Mouse (Mus musculus): ENCODE measurements around the gene Cenpe.

DNA sequence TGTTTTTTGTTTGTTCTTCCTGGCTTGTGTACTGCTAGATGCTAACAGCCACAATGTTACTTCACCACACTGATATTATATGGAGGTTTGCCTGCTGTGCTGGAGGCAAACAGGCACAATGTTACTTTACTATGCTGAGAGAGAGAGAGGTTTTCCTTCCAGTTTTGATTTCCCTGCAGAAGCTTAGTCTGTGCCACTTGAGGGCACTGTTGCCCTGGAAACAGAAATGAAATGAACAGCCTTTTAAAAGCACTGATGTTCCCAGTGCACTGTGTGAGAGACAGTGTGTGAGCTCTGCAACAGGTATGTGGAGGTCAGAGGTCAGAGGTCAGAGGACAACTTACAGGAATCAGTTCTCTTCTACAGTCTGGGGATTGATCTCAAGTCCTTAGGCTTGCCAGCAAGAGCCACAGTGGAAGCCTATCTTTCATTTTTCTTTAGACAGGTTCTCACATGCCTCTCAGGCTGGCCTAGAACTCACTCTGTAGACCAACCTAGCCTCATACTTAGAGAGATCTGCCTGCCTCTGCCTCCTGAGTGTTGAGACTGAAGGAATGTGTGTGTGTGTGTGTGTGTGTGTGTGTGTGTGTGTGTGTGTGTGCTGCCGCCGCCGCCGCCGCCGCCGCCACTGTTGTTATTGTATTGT lies 78.0 kb downstream of the Cenpe start:
- TF ChIP-seq POLR2A (IDR thresholded peaks at IDR 0.05; ENCODE audit: insufficient read length, low read depth) = no peak
- TF ChIP-seq MAX (IDR thresholded peaks at IDR 0.05; ENCODE audit: low read depth) = no peak
- no peak for TF ChIP-seq REST (IDR thresholded peaks at IDR 0.05; ENCODE audit: insufficient read depth, insufficient read length)
- no peak for TF ChIP-seq USF1 (IDR thresholded peaks at IDR 0.05; ENCODE audit: low read depth)
- no peak for TF ChIP-seq TCF3 (IDR thresholded peaks at IDR 0.05; ENCODE audit: insufficient read length, low read depth)
- TF ChIP-seq CEBPB (IDR thresholded peaks at IDR 0.05; ENCODE audit: insufficient read depth, poor library complexity, severe bottlenecking) = no peak
- no peak for TF ChIP-seq E2F4 (IDR thresholded peaks at IDR 0.05; ENCODE audit: insufficient read depth)
- TF ChIP-seq POLR2AphosphoS2 (IDR thresholded peaks at IDR 0.05; ENCODE audit: insufficient read length, low read depth) = no peak
